Mouse (Mus musculus) heart, postnatal 0 days (tissue): ENCODE data around the gene Nacc1. TPM values are rescaled to one million over a fixed set of nuclear protein-coding genes. Genes with fewer than 3 reads are reported as not detected.
"Not testable (repeated sequence)": the region's sequence is repeated elsewhere in the genome, so short reads cannot be mapped to it uniquely, and the experiment has no call there.

Experiments used
- ATAC-seq: fragments of 200-750 bp; cut with Nextera tagmentation; 2 replicates; pipeline ENCODE4 v1.8.0; 2017; ENCODE audit warnings: low read depth, moderate number of reproducible peaks, moderate library complexity; ENCODE audit not compliant: insufficient read depth
- DNase-seq: peaks from one replicate; pipeline ENCODE4 v3.0.0-alpha.2; 2016; ENCODE audit warnings: low spot score
- H3K27ac ChIP-seq: fragments of 300-500 bp; sonication (generic); 2 replicates; pipeline ENCODE4 v1.5.1; 2014; ENCODE audit warnings: low read depth, mild to moderate bottlenecking
- H3K27me3 ChIP-seq: fragments of 300-500 bp; sonication (generic); 2 replicates; pipeline ENCODE4 v1.6.1; 2014; ENCODE audit warnings: low read length, mixed read lengths; ENCODE audit not compliant: control insufficient read depth, insufficient read depth
- H3K36me3 ChIP-seq: fragments of 300-500 bp; sonication (generic); replicated peaks from 2 replicates; pipeline ENCODE4 v1.6.1; 2014; ENCODE audit warnings: low read length, mixed read lengths; ENCODE audit not compliant: control insufficient read depth, insufficient read depth
- H3K4me1 ChIP-seq: fragments of 300-500 bp; sonication (generic); 2 replicates; pipeline ENCODE4 v1.6.1; 2014; ENCODE audit warnings: antibody characterized with exemption; ENCODE audit not compliant: control insufficient read depth, insufficient read depth
- H3K4me2 ChIP-seq: fragments of 300-500 bp; sonication (generic); 2 replicates; pipeline ENCODE4 v1.6.1; 2014; ENCODE audit warnings: low read depth, mild to moderate bottlenecking, low read length, moderate library complexity
- H3K4me3 ChIP-seq: fragments of 300-500 bp; sonication (generic); 2 replicates; pipeline ENCODE4 v1.5.1; 2014; ENCODE audit warnings: low read depth, low read length
- H3K9ac ChIP-seq: fragments of 300-500 bp; sonication (generic); replicated peaks from 2 replicates; pipeline ENCODE4 v1.6.1; 2014; ENCODE audit warnings: low read depth, low read length, mixed read lengths
- H3K9me3 ChIP-seq: fragments of 300-500 bp; sonication (generic); replicated peaks from 2 replicates; pipeline ENCODE4 v1.6.1; 2016; ENCODE audit warnings: low read length; ENCODE audit not compliant: control insufficient read depth
- CTCF ChIP-seq: IDR thresholded peaks from 2 replicates; pipeline ENCODE4 v1.5.1; 2016; ENCODE audit warnings: antibody characterized with exemption, control low read depth, low read depth
- EP300 ChIP-seq: IDR thresholded peaks from 2 replicates; pipeline ENCODE4 v1.6.1; 2016; ENCODE audit warnings: antibody characterized with exemption, low read depth
- WGBS: fragments of 180-500 bp; shearing (Covaris S2); extraction: QIAGEN DNeasy Blood & Tissue Kit; methylation state at CpG from one replicate; pipeline ENCODE4 v1.1.7; 2014; 5-methylcytosine and 5-hydroxymethylcytosine counted together
- polyA plus RNA-seq: library from polyadenylated mRNA; unstranded; fragments of >200 nt; fragmentation: Nextera tagmentation; extraction: Ambion mirVana; gene quantifications from 2 replicates; pipeline ENCODE4 v1.2.1, GENCODE M21; 2015
- total RNA-seq: library from RNA; depleted of rRNA; stranded (reverse); fragments of >200 nt; gene quantifications from 2 replicates; pipeline ENCODE4 v1.2.3, GENCODE M21; 2014; ENCODE audit warnings: low replicate concordance

Gene Nacc1
- total and polyA plus RNA-seq, 2 experiments from 2014 or later: 6.9 to 68.0 TPM

DNA sequence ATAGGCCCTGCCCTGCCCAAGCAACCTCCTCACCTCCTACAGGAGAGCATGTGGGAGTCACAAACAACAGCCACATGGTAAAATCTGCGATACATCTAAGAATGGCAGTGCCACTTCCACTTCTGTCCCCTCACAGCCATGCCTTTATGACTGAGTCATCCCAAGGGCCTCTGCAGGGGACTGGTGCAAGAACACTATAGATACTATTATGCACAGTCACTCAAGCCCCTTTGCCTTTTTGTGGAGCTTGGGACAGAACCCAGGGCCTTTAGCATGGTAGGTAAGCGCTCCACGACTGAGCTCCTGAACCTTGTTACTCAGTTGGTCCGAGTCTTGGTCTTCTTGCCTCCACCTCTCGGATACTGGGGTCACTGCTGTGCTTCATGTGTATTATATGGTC, 10.4 kb downstream of the Nacc1 start:
- no peak overlapping the region for H3K4me2 ChIP-seq
- ATAC-seq (no peak), DNase-seq (no peak)
- no peak overlapping the region for H3K4me3 ChIP-seq
- H3K27ac ChIP-seq: no peak overlapping the region
- WGBS: 82% methylated on average over 5 of the region's 5 CpGs
- H3K4me1 ChIP-seq: no peaks in the 10 kb centered on the region; the same call in 1 of the 2 replicates
- H3K9me3 ChIP-seq: no peaks in the 10 kb centered on the region
- TF ChIP-seq CTCF: no peak
- TF ChIP-seq EP300: no peak
- peaks cover 39% of the 10 kb centered on the region for H3K36me3 ChIP-seq
- no peak overlapping the region for H3K9ac ChIP-seq
- H3K27me3 ChIP-seq: no peaks in the 10 kb centered on the region

GRCm38 (mm10) chr8:84670295-84671006, 17.2 kb downstream of the Nacc1 start:
- 89% methylated on average over 5 of the region's 5 CpGs for WGBS
- H3K4me3 ChIP-seq, H3K4me2 ChIP-seq, H3K9ac ChIP-seq, H3K27ac ChIP-seq, ATAC-seq, H3K4me1 ChIP-seq, H3K27me3 ChIP-seq, DNase-seq, H3K9me3 ChIP-seq: not testable (repeated sequence)
- H3K36me3 ChIP-seq: peaks cover 32% of the 10 kb centered on the region

DNA sequence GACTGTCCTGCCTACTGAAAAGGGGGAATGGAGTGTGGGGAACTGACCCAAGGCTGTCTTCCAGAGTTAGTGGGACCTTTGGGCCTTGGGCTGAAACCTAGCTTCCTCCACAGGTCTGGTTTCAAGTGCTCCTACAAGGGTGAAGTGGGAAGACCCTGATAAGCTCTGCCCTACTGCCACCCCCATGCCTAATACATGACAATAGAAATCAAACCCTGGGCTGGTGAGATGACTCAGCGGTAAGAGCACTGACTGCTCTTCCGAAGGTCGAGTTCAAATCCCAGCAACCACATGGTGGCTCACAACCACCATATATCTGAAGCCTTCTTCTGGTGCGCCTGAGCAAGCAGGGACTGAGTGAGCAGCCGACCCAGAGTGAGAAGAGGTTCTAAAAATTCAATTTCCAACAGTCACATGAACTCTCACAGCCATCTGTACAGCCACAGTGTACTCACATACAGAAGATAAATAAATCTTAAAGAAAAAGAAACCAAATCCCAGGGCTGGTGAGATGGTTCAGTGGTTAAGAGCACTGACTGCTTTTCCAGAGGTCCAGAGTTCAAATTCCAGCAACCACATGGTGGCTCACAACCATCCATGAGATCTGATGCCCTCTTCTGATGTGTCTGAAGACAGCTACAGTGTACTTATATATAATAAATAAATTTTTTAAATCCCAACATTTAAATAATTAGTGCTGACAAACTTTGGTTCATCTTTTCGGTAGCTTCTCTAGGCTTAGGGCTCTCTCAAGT, 18.8 kb downstream of the Nacc1 start:
- no peak for ATAC-seq
- WGBS: 73% methylated on average over 6 of the region's 6 CpGs

DNA sequence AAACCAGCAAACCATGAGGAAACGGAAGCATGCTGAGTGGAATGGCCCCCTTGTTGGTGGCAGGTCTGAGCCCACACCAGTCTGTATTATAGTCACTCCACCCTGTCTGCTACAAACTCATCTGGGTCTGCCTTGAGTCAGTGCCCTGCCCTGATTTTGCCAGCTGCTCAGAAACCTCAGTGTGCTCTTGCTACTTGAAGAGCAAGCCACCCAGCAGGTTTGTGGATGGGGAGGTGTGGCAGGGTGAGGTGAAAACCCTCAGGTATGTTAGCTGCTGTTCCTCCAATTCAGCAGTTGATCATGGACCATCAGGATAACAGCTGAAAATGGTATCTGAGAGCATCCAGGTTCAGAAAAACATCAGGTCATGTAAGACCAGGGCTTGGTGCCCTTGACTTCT, 19.6 kb downstream of the Nacc1 start:
- no peaks in the 10 kb centered on the region for H3K9me3 ChIP-seq

More for the DNA sequence above, 18.8 kb downstream of the Nacc1 start:
- Histone ChIP-seq H3K4me3 (no peak overlapping the region), H3K36me3 (peaks cover 19% of the 10 kb centered on the region), H3K4me2 (no peak overlapping the region), H3K27ac (no peak overlapping the region), H3K9me3 (no peaks in the 10 kb centered on the region), H3K4me1 (peaks cover 5% of the 10 kb centered on the region), H3K9ac (no peak overlapping the region), H3K27me3 (no peaks in the 10 kb centered on the region)
- no peak for TF ChIP-seq EP300
- TF ChIP-seq CTCF: no peak
- no peak for DNase-seq

DNA sequence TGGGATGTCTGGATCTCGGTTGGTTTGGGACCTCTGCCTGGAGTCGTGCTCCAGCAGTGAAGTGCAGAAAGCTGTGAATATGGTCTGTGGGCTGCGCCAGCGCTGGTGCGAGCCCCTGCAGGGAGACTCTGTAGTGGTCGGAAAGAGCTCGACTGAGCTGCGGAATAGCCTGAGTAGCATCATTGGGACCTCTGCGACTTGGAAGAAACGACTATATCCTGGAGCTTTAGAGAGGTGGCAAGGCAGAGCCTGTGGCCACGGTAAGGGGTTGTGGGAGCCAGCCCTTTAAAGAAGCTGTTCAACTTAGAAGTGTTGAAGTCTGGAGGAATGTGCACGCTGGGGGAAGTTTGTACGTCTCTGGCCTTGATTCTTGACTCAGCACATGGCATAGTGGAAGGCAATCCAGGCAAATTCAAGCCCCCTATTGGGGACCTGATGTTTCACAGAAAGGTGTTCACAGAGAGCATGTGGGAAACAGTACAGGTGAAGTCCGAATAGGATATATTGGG, 22.2 kb downstream of the Nacc1 start:
- H3K27ac ChIP-seq: peak overlapping the region; percentile 93

More for the DNA sequence above, 19.6 kb downstream of the Nacc1 start:
- TF ChIP-seq EP300 (no peak), CTCF (no peak)
- Histone ChIP-seq H3K36me3 (peaks cover 12% of the 10 kb centered on the region), H3K4me1 (peaks cover 9% of the 10 kb centered on the region), H3K27ac (no peak overlapping the region), H3K4me3 (no peak overlapping the region), H3K27me3 (no peaks in the 10 kb centered on the region), H3K9ac (no peak overlapping the region), H3K4me2 (no peak overlapping the region)
- ATAC-seq (no peak), DNase-seq (no peak)
- WGBS: 59% methylated on average over 1 of the region's 1 CpGs

More for the DNA sequence above, 22.2 kb downstream of the Nacc1 start:
- peak overlapping the region; percentile 76 for H3K4me3 ChIP-seq
- no peaks in the 10 kb centered on the region for H3K9me3 ChIP-seq
- no peaks in the 10 kb centered on the region for H3K27me3 ChIP-seq
- peaks cover 3% of the 10 kb centered on the region; the same call in 1 of the 2 replicates for H3K36me3 ChIP-seq
- WGBS: 4% methylated on average over 14 of the region's 14 CpGs
- DNase-seq (peak; percentile 26), ATAC-seq (no peak)
- TF ChIP-seq CTCF (no peak), EP300 (no peak)
- peak overlapping the region; percentile 86 for H3K4me2 ChIP-seq
- H3K9ac ChIP-seq: peak overlapping the region; percentile 63
- peaks cover 10% of the 10 kb centered on the region for H3K4me1 ChIP-seq
